Mouse (Mus musculus) myocyte (in vitro differentiated cells): ENCODE results near the gene Grb7.

Experiments used
- MAX ChIP-seq: IDR thresholded peaks from one replicate; pipeline ENCODE4 v1.6.1; 2011; ENCODE audit warnings: low read depth, mild to moderate bottlenecking, control low read depth
- POLR2A ChIP-seq: IDR thresholded peaks from one replicate; pipeline ENCODE4 v1.6.1; 2011; ENCODE audit warnings: low read depth, mild to moderate bottlenecking, control low read depth, moderate library complexity; ENCODE audit not compliant: insufficient read length

- TF ChIP-seq MAX (no peak), POLR2A (no peak)
Observed at GRCm38 (mm10) chr11:98477011-98477701, 31.0 kb downstream of the Grb7 start.
